Mouse (Mus musculus) liver, embryonic 14.5 days (tissue): ENCODE results near the gene Atg16l2.

Experiments
- CTCF ChIP-seq: IDR thresholded peaks from 2 replicates; pipeline ENCODE4 v1.5.1; 2016; ENCODE audit warnings: antibody characterized with exemption, low read depth, control low read depth
- EP300 ChIP-seq: IDR thresholded peaks from 2 replicates; pipeline ENCODE4 v1.6.1; 2016; ENCODE audit warnings: antibody characterized with exemption, low read depth

DNA sequence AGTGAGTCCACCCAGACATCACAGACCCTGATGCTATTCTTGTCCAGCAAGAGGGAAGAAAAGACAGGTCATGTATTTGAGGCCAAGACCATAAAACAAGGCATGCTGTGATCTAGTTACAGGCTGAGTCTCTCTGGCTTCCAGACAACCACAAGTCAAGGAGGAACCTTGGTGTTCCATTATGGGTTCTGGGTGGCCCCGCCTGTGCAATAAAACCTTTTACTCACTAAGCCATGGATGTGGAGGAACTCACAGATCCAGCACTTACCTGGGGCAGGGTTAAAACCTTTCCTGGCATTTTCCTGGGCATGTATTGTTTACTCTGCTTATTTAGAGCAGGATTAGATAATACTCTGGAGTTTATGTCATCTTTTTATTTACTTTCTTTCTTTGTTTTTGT, 17.5 kb downstream of the Atg16l2 start:
- no peak for TF ChIP-seq CTCF
- no peak for TF ChIP-seq EP300
